Mouse (Mus musculus) kidney, embryonic 16.5 days (tissue): ENCODE data around the gene Pheta1. TPM values are rescaled to one million over a fixed set of nuclear protein-coding genes. Genes with fewer than 3 reads are reported as not detected.
A peak's percentile ranks its signal among the peaks of the same experiment; 100 is the strongest.

ENCODE experiments used
- ATAC-seq: fragments of 200-750 bp; cut with Nextera tagmentation; 2 replicates; pipeline ENCODE4 v1.8.0; 2017; ENCODE audit warnings: moderate TSS enrichment; ENCODE audit not compliant: low FRiP score, low TSS enrichment
- H3K27ac ChIP-seq: fragments of 300-500 bp; sonication (generic); 2 replicates; pipeline ENCODE4 v1.5.1; 2014; ENCODE audit warnings: low read length
- H3K27me3 ChIP-seq: fragments of 300-500 bp; sonication (generic); 2 replicates; pipeline ENCODE4 v1.6.1; 2014; ENCODE audit warnings: low read length, control low read depth, mixed read lengths; ENCODE audit not compliant: insufficient read depth
- H3K36me3 ChIP-seq: fragments of 300-500 bp; sonication (generic); 2 replicates; pipeline ENCODE4 v1.6.1; 2014; ENCODE audit warnings: low read length, control low read depth, mixed read lengths; ENCODE audit not compliant: insufficient read depth
- H3K4me1 ChIP-seq: fragments of 300-500 bp; sonication (generic); 2 replicates; pipeline ENCODE4 v1.6.1; 2014; ENCODE audit warnings: low read length, control low read depth, mixed read lengths; ENCODE audit not compliant: insufficient read depth
- H3K4me2 ChIP-seq: fragments of 300-500 bp; sonication (generic); replicated peaks from 2 replicates; pipeline ENCODE4 v1.6.1; 2014; ENCODE audit warnings: low read depth, low read length
- H3K4me3 ChIP-seq: fragments of 300-500 bp; sonication (generic); 2 replicates; pipeline ENCODE4 v1.5.1; 2014; ENCODE audit warnings: mild to moderate bottlenecking, low read length
- H3K9ac ChIP-seq: fragments of 300-500 bp; sonication (generic); replicated peaks from 2 replicates; pipeline ENCODE4 v1.6.1; 2014; ENCODE audit warnings: low read length
- H3K9me3 ChIP-seq: fragments of 300-500 bp; sonication (generic); 2 replicates; pipeline ENCODE4 v1.6.1; 2016; ENCODE audit warnings: low read length, control low read depth
- WGBS: fragments of 180-500 bp; shearing (Covaris S2); extraction: QIAGEN DNeasy Blood & Tissue Kit; methylation state at CpG from one replicate; pipeline ENCODE4 v1.1.7; 2014; 5-methylcytosine and 5-hydroxymethylcytosine counted together
- polyA plus RNA-seq: library from polyadenylated mRNA; unstranded; fragments of >200 nt; fragmentation: Nextera tagmentation; extraction: Ambion mirVana; gene quantifications from 2 replicates; pipeline ENCODE4 v1.2.1, GENCODE M21; 2015

Gene Pheta1
- polyA plus RNA-seq, result 28.9 and 33.2 TPM in 2 replicates

DNA sequence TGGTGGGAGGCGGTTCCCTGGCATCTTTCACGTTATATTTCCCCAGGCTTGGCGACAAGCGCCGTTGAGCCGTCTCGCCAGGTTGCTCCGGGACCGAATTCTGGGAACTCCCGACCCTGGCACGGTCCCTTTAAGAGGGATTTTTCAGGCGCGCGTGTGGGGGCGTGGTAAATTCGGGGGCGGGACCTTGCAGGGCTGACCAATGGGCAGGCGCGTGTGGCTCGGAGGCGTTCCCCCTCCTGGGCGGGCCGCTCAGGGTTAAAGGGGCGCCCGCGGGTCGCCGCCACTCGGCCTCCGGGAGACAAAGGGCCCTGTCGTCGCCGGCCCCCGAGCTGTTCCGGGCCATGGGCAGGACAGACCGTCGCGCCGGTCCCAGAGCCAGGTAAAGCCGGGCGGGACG, at the start of gene Pheta1:
Pheta1 (plus strand) TSS at position 242 of the 400 bp plus-strand sequence.
- WGBS, result under 1% methylated on average over 42 of the region's 42 CpGs
- Histone ChIP-seq H3K4me1 (peaks cover 25% of the 10 kb centered on the region), H3K9me3 (no peaks in the 10 kb centered on the region), H3K36me3 (peaks cover 24% of the 10 kb centered on the region), H3K4me3 (peak within 1 kb of the TSS; percentile 80), H3K27me3 (peaks cover 4% of the 10 kb centered on the region; the same call in 1 of the 2 replicates), H3K4me2 (peak within 1 kb of the TSS; percentile 75), H3K27ac (peak within 1 kb of the TSS; percentile 88), H3K9ac (peak within 1 kb of the TSS; percentile 93)
- peak; percentile 94 for ATAC-seq

DNA sequence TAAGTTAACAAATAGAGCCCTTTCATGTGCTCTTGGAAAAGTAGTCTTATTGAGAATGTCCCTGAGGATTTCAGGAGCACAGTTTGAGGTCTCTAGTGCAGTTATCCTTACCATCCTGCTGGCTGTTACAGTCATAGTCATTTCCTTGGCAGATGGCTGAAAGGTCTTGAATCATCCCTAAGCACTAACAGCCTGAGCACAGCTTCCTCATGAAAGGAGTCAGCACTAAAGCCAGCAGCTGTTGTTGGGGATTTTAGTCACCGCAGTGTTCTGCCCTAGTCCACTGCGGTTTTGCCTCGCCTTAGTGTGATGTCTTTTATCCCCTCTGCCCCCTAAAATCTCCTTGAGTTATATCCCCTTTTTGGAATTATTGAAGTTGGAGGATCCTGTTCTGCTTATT, 41.6 kb upstream of the Pheta1 start:
- Histone ChIP-seq H3K27ac (no peak overlapping the region), H3K4me1 (no peaks in the 10 kb centered on the region; the same call in 1 of the 2 replicates), H3K36me3 (peaks cover 40% of the 10 kb centered on the region), H3K9me3 (no peaks in the 10 kb centered on the region), H3K4me2 (no peak overlapping the region), H3K4me3 (no peak overlapping the region), H3K9ac (no peak overlapping the region), H3K27me3 (no peaks in the 10 kb centered on the region)
- ATAC-seq, result no peak
- 88% methylated on average over 3 of the region's 3 CpGs for WGBS

- peaks cover 39% of the 10 kb centered on the region for H3K36me3 ChIP-seq
- no peak overlapping the region for H3K4me2 ChIP-seq
- H3K4me3 ChIP-seq, result no peak overlapping the region
- WGBS, result 77% methylated on average over 2 of the region's 2 CpGs
- no peak overlapping the region for H3K9ac ChIP-seq
- H3K9me3 ChIP-seq, result no peaks in the 10 kb centered on the region
- H3K27me3 ChIP-seq, result no peaks in the 10 kb centered on the region
- ATAC-seq, result no peak
- H3K27ac ChIP-seq, result no peak overlapping the region
- no peaks in the 10 kb centered on the region; the same call in 1 of the 2 replicates for H3K4me1 ChIP-seq
These were observed 40.6 kb upstream of the Pheta1 start for GRCm38 (mm10) chr5:121808202-121808601.

- Histone ChIP-seq H3K9me3 (no peaks in the 10 kb centered on the region), H3K4me3 (no peak overlapping the region), H3K27ac (no peak overlapping the region), H3K27me3 (no peaks in the 10 kb centered on the region), H3K36me3 (peaks cover 46% of the 10 kb centered on the region), H3K4me1 (no peaks in the 10 kb centered on the region; the same call in 1 of the 2 replicates), H3K4me2 (no peak overlapping the region), H3K9ac (no peak overlapping the region)
- no peak for ATAC-seq
- WGBS, result 64% methylated on average over 5 of the region's 5 CpGs
These were observed 39.0 kb upstream of the Pheta1 start for GRCm38 (mm10) chr5:121809667-121810224.

GRCm38 (mm10) chr5:121810331-121811151, 38.2 kb upstream of the Pheta1 start:
- no peak for ATAC-seq
- H3K4me2 ChIP-seq, result no peak overlapping the region
- no peaks in the 10 kb centered on the region; the same call in 1 of the 2 replicates for H3K4me1 ChIP-seq
- H3K27ac ChIP-seq, result no peak overlapping the region
- peaks cover 50% of the 10 kb centered on the region for H3K36me3 ChIP-seq
- H3K9me3 ChIP-seq, result no peaks in the 10 kb centered on the region
- WGBS, result 87% methylated on average over 17 of the region's 17 CpGs
- H3K4me3 ChIP-seq, result no peak overlapping the region
- H3K9ac ChIP-seq, result no peak overlapping the region
- no peaks in the 10 kb centered on the region for H3K27me3 ChIP-seq

- no peak overlapping the region for H3K4me3 ChIP-seq
- no peaks in the 10 kb centered on the region; the same call in 1 of the 2 replicates for H3K4me1 ChIP-seq
- H3K4me2 ChIP-seq, result no peak overlapping the region
- peak overlapping the region; percentile 20; the same call in 1 of the 2 replicates for H3K27ac ChIP-seq
- H3K9ac ChIP-seq, result no peak overlapping the region
- no peaks in the 10 kb centered on the region for H3K27me3 ChIP-seq
- WGBS, result 87% methylated on average over 5 of the region's 5 CpGs
- no peak for ATAC-seq
- peaks cover 60% of the 10 kb centered on the region for H3K36me3 ChIP-seq
- no peaks in the 10 kb centered on the region for H3K9me3 ChIP-seq
These were observed 37.3 kb upstream of the Pheta1 start for GRCm38 (mm10) chr5:121811485-121811931.

- WGBS, result 80% methylated on average over 7 of the region's 7 CpGs
These were observed 36.1 kb upstream of the Pheta1 start for GRCm38 (mm10) chr5:121812526-121813243.

GRCm38 (mm10) chr5:121813744-121814143, 35.0 kb upstream of the Pheta1 start:
- ATAC-seq, result no peak
- H3K36me3 ChIP-seq, result peaks cover 82% of the 10 kb centered on the region
- H3K9me3 ChIP-seq, result no peaks in the 10 kb centered on the region
- no peaks in the 10 kb centered on the region for H3K27me3 ChIP-seq
- no peak overlapping the region for H3K4me3 ChIP-seq
- no peak overlapping the region for H3K9ac ChIP-seq
- no peak overlapping the region for H3K4me2 ChIP-seq
- no peaks in the 10 kb centered on the region; the same call in 1 of the 2 replicates for H3K4me1 ChIP-seq
- WGBS, result 87% methylated on average over 10 of the region's 10 CpGs
- H3K27ac ChIP-seq, result no peak overlapping the region

More at GRCm38 (mm10) chr5:121812526-121813243, 36.1 kb upstream of the Pheta1 start:
- ATAC-seq, result no peak
- H3K9me3 ChIP-seq, result no peaks in the 10 kb centered on the region
- peaks cover 72% of the 10 kb centered on the region for H3K36me3 ChIP-seq
- H3K27ac ChIP-seq, result no peak overlapping the region
- no peak overlapping the region for H3K4me2 ChIP-seq
- no peak overlapping the region for H3K4me3 ChIP-seq
- H3K4me1 ChIP-seq, result no peaks in the 10 kb centered on the region; the same call in 1 of the 2 replicates
- no peaks in the 10 kb centered on the region for H3K27me3 ChIP-seq
- no peak overlapping the region for H3K9ac ChIP-seq

DNA sequence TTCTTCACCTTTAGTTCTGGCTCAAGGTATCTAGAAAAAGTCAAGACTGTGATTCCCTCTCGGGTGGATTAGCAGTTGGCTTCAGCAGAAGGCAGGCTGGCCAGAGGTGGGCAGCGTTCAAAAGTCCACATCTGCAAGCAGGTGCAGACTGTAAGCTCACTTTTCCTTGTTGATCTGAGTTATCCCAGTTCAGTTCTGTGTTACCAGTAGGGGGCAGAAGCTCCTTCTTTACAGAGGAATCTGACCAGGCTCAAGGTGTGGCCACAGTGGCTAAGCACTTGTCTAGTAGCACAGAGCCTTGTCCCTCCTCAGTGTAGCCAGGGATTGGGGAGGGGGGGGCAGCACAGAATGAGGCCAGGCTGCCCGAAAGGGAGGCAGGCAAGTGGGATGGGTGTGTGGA, 33.7 kb upstream of the Pheta1 start:
- Histone ChIP-seq H3K36me3 (peaks cover 84% of the 10 kb centered on the region), H3K9ac (no peak overlapping the region), H3K4me1 (no peaks in the 10 kb centered on the region), H3K4me3 (no peak overlapping the region), H3K9me3 (no peaks in the 10 kb centered on the region), H3K27me3 (no peaks in the 10 kb centered on the region), H3K4me2 (no peak overlapping the region), H3K27ac (no peak overlapping the region)
- WGBS, result 59% methylated on average over 3 of the region's 3 CpGs
- peak; percentile 35 for ATAC-seq
